Mouse (Mus musculus): ENCODE results near the gene Tfec. TPM values are rescaled to one million over a fixed set of nuclear protein-coding genes. Genes with fewer than 3 reads are reported as not detected.

Tfec gene
- total RNA-seq (2014; fragmentation: Nextera tagmentation) (not detected in 2 replicates), total RNA-seq (2017) (0.35 and 0.60 TPM in 2 replicates), polyA plus RNA-seq (2012) (not detected in 2 replicates)

DNA sequence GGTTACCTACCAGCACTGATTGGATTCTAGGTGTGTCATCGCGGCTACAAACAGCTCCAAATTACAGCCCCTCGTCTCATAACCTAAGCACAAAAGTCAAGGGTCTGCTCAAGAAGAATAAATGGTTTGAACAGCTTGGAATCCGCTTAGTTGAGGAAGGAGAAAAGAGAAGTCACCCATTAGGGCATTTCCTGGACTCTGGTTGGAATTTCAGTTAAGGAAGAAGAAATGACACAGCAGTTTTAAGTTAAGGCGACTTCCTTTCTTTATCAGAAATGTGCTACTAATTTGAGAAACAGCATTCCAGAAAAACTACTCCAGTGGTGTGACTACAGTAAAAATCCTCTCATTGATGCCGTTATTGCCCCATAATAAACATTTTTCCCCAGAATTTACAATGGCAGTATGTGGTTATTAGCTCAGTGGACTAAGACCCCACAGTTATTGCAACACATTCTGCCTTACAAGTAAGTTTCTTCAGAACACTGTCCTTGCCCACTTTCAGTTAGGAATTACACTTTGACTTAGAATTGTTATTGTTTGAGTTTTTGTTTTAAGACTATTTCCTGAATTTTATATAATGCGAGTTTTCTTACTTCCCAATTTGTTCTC lies at the start of gene Tfec:
Gene Tfec, minus strand, starts transcription at position 191 of the 612 bp plus-strand sequence.
- DNase-seq (ENCODE audit: low spot score): no peak
- no peaks in the 10 kb centered on the region for H3K4me1 ChIP-seq (ENCODE audit: insufficient read depth, low read depth, low read length)
- no peaks in the 10 kb centered on the region for H3K9me3 ChIP-seq (replicated peaks)
- TF ChIP-seq TAL1 (conservative IDR thresholded peaks at IDR 0.05; ENCODE audit: low read depth, low read length) (no peak), GATA1 (IDR thresholded peaks at IDR 0.05; ENCODE audit: borderline replicate concordance, low read length) (no peak), CTCF (IDR thresholded peaks at IDR 0.05; ENCODE audit: low read depth, low read length) (no peak), GATA2 (IDR thresholded peaks at IDR 0.05; ENCODE audit: borderline replicate concordance, low read depth, low read length) (no peak), POLR2AphosphoS5 (IDR thresholded peaks at IDR 0.05; ENCODE audit: insufficient replicate concordance, low read depth, low read length) (no peak)
- no peak within 1 kb of the TSS for H3K4me3 ChIP-seq (ENCODE audit: low read depth, low read length)
- H3K36me3 ChIP-seq (replicated peaks): no peaks in the 10 kb centered on the region
- ATAC-seq (ENCODE audit: extremely low read depth, insufficient number of reproducible peaks, low FRiP score, poor library complexity, severe bottlenecking): no peak
- H3K27me3 ChIP-seq (ENCODE audit: insufficient read depth, low read length): no peaks in the 10 kb centered on the region

DNA sequence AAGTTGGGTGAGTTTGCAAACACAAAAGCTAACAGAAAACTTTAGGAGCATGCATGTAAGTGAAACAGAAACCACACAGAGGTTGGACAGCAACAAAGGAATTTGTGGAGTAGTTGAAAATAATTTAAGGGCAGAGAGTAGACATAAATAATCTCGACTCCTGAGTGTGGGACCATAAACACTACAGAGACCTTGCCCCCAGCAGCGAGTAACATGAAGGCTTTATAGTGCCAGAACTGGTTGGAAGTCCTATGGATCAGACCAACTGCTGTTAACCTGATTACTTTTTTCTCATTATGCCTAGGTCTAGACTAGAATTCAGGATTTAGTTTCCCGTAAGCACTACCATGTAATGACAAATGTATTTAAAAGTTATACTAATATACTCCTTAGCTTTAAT lies 49.6 kb upstream of the Tfec start:
- Histone ChIP-seq H3K36me3 (replicated peaks) (no peaks in the 10 kb centered on the region), H3K4me1 (ENCODE audit: insufficient read depth, low read depth, low read length) (no peaks in the 10 kb centered on the region), H3K27me3 (ENCODE audit: insufficient read depth, low read length) (no peaks in the 10 kb centered on the region), H3K9me3 (replicated peaks) (no peaks in the 10 kb centered on the region), H3K4me3 (ENCODE audit: low read depth, low read length) (no peak overlapping the region)
- no peak for TF ChIP-seq GATA2 (IDR thresholded peaks at IDR 0.05; ENCODE audit: borderline replicate concordance, low read depth, low read length)
- no peak for TF ChIP-seq CTCF (IDR thresholded peaks at IDR 0.05; ENCODE audit: low read depth, low read length)
- no peak for TF ChIP-seq TAL1 (conservative IDR thresholded peaks at IDR 0.05; ENCODE audit: low read depth, low read length)
- TF ChIP-seq POLR2AphosphoS5 (IDR thresholded peaks at IDR 0.05; ENCODE audit: insufficient replicate concordance, low read depth, low read length): no peak
- TF ChIP-seq GATA1 (IDR thresholded peaks at IDR 0.05; ENCODE audit: borderline replicate concordance, low read length): no peak
- DNase-seq (ENCODE audit: low spot score) (no peak), ATAC-seq (ENCODE audit: extremely low read depth, insufficient number of reproducible peaks, low FRiP score, poor library complexity, severe bottlenecking) (no peak)

DNA sequence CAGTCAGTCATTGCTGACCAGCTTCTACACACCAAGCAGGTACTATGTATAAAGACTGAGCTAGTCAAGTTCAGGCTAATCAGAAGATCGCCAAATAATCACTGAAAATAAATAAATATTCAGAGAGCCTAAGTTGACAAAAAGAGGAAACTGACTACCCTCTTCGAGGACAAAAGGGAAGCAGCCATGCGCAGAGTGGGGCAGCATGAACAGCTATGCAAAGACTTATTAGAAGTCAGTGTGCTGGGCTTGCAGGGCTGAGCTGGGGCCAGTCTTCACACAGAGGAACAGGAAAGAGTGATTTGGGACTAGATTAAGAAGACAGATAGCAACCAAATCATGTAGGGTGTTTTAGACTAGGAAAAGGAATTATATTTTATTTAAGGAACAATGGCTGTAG lies 45.3 kb upstream of the Tfec start:
- DNase-seq (ENCODE audit: low spot score) (no peak), ATAC-seq (ENCODE audit: extremely low read depth, insufficient number of reproducible peaks, low FRiP score, poor library complexity, severe bottlenecking) (no peak)
- Histone ChIP-seq H3K36me3 (replicated peaks) (no peaks in the 10 kb centered on the region), H3K9me3 (replicated peaks) (no peaks in the 10 kb centered on the region), H3K4me3 (ENCODE audit: low read depth, low read length) (no peak overlapping the region), H3K27me3 (ENCODE audit: insufficient read depth, low read length) (no peaks in the 10 kb centered on the region), H3K4me1 (ENCODE audit: insufficient read depth, low read depth, low read length) (no peaks in the 10 kb centered on the region)
- TF ChIP-seq GATA1 (IDR thresholded peaks at IDR 0.05; ENCODE audit: borderline replicate concordance, low read length): no peak
- TF ChIP-seq GATA2 (IDR thresholded peaks at IDR 0.05; ENCODE audit: borderline replicate concordance, low read depth, low read length): no peak
- no peak for TF ChIP-seq CTCF (IDR thresholded peaks at IDR 0.05; ENCODE audit: low read depth, low read length)
- no peak for TF ChIP-seq TAL1 (conservative IDR thresholded peaks at IDR 0.05; ENCODE audit: low read depth, low read length)
- TF ChIP-seq POLR2AphosphoS5 (IDR thresholded peaks at IDR 0.05; ENCODE audit: insufficient replicate concordance, low read depth, low read length): no peak

DNA sequence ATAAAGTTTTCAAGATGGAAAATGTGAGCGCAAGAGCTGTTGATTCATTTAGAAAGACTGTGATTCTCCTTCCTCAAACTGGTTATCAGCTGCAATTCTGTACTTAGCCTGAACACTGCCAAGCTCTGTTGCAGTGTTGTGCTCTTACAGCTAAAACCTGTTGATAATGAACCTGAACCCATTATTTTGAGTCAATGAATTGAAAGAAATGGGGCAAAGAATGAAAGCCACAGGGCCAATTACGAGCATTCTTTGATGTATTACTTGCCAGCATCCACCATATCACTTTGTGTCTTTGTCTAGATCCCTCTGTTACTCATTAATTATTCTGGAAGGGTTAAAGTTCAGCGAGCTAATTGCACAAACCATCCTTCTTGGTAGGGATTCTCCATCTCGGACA lies 44.2 kb upstream of the Tfec start:
- DNase-seq (ENCODE audit: low spot score) (no peak), ATAC-seq (ENCODE audit: extremely low read depth, insufficient number of reproducible peaks, low FRiP score, poor library complexity, severe bottlenecking) (no peak)
- no peaks in the 10 kb centered on the region for H3K9me3 ChIP-seq (replicated peaks)
- TF ChIP-seq CTCF (IDR thresholded peaks at IDR 0.05; ENCODE audit: low read depth, low read length): no peak
- TF ChIP-seq GATA1 (IDR thresholded peaks at IDR 0.05; ENCODE audit: borderline replicate concordance, low read length): no peak
- no peak for TF ChIP-seq TAL1 (conservative IDR thresholded peaks at IDR 0.05; ENCODE audit: low read depth, low read length)
- no peak for TF ChIP-seq GATA2 (IDR thresholded peaks at IDR 0.05; ENCODE audit: borderline replicate concordance, low read depth, low read length)
- TF ChIP-seq POLR2AphosphoS5 (IDR thresholded peaks at IDR 0.05; ENCODE audit: insufficient replicate concordance, low read depth, low read length): no peak
- no peaks in the 10 kb centered on the region for H3K4me1 ChIP-seq (ENCODE audit: insufficient read depth, low read depth, low read length)
- no peak overlapping the region for H3K4me3 ChIP-seq (ENCODE audit: low read depth, low read length)
- H3K36me3 ChIP-seq (replicated peaks): no peaks in the 10 kb centered on the region
- no peaks in the 10 kb centered on the region for H3K27me3 ChIP-seq (ENCODE audit: insufficient read depth, low read length)

DNA sequence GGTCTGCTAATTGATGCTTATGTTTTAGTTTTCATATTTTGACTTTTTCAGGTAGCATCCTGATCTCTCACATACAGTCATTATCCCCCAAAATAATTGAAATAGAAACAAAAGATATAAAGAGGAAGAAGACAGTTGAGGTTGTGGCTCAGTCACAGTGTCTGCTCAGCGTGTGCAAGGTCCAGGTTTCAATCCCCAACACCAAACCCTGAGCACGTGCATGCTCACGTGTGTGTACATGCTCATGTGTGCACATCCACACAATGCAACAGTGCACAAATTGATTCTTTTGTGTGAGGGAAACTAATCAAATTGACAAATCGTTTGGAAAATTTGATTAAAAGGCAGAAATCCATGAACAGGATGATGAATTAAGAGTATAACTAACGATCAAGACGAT lies 32.8 kb upstream of the Tfec start:
- no peak for ATAC-seq (ENCODE audit: extremely low read depth, insufficient number of reproducible peaks, low FRiP score, poor library complexity, severe bottlenecking)
- Histone ChIP-seq H3K27me3 (ENCODE audit: insufficient read depth, low read length) (no peaks in the 10 kb centered on the region), H3K4me1 (ENCODE audit: insufficient read depth, low read depth, low read length) (no peaks in the 10 kb centered on the region), H3K4me3 (ENCODE audit: low read depth, low read length) (no peak overlapping the region), H3K36me3 (replicated peaks) (no peaks in the 10 kb centered on the region), H3K9me3 (replicated peaks) (no peaks in the 10 kb centered on the region)
- TF ChIP-seq CTCF (IDR thresholded peaks at IDR 0.05; ENCODE audit: low read depth, low read length) (no peak), TAL1 (conservative IDR thresholded peaks at IDR 0.05; ENCODE audit: low read depth, low read length) (no peak), POLR2AphosphoS5 (IDR thresholded peaks at IDR 0.05; ENCODE audit: insufficient replicate concordance, low read depth, low read length) (no peak), GATA2 (IDR thresholded peaks at IDR 0.05; ENCODE audit: borderline replicate concordance, low read depth, low read length) (no peak), GATA1 (IDR thresholded peaks at IDR 0.05; ENCODE audit: borderline replicate concordance, low read length) (no peak)
- no peak for DNase-seq (ENCODE audit: low spot score)

GRCm38 (mm10) chr6:16920111-16920656 lies 21.9 kb upstream of the Tfec start:
- ATAC-seq (ENCODE audit: extremely low read depth, insufficient number of reproducible peaks, low FRiP score, poor library complexity, severe bottlenecking) (no peak), DNase-seq (ENCODE audit: low spot score) (no peak)
- Histone ChIP-seq H3K9me3 (replicated peaks) (no peaks in the 10 kb centered on the region), H3K27me3 (ENCODE audit: insufficient read depth, low read length) (no peaks in the 10 kb centered on the region), H3K4me1 (ENCODE audit: insufficient read depth, low read depth, low read length) (no peaks in the 10 kb centered on the region), H3K36me3 (replicated peaks) (no peaks in the 10 kb centered on the region), H3K4me3 (ENCODE audit: low read depth, low read length) (no peak overlapping the region)
- TF ChIP-seq GATA1 (IDR thresholded peaks at IDR 0.05; ENCODE audit: borderline replicate concordance, low read length): no peak
- TF ChIP-seq CTCF (IDR thresholded peaks at IDR 0.05; ENCODE audit: low read depth, low read length): no peak
- TF ChIP-seq POLR2AphosphoS5 (IDR thresholded peaks at IDR 0.05; ENCODE audit: insufficient replicate concordance, low read depth, low read length): no peak
- no peak for TF ChIP-seq TAL1 (conservative IDR thresholded peaks at IDR 0.05; ENCODE audit: low read depth, low read length)
- TF ChIP-seq GATA2 (IDR thresholded peaks at IDR 0.05; ENCODE audit: borderline replicate concordance, low read depth, low read length): no peak
